Mouse (Mus musculus) naive thymus-derived CD4-positive, alpha-beta T cell, adult 2 months (primary cell): ENCODE measurements around the gene Ngdn.
"Not testable (repeated sequence)": the region's sequence is repeated elsewhere in the genome, so short reads cannot be mapped to it uniquely, and the experiment has no call there.

Experiments used
- DNase-seq: peaks from one replicate; pipeline ENCODE4 v3.0.0-alpha.2; 2011; ENCODE audit warnings: low read depth

Gene Ngdn

GRCm38 (mm10) chr14:55029034-55029698, 13.9 kb downstream of the Ngdn start:
- DNase-seq = peak; percentile 63

DNA sequence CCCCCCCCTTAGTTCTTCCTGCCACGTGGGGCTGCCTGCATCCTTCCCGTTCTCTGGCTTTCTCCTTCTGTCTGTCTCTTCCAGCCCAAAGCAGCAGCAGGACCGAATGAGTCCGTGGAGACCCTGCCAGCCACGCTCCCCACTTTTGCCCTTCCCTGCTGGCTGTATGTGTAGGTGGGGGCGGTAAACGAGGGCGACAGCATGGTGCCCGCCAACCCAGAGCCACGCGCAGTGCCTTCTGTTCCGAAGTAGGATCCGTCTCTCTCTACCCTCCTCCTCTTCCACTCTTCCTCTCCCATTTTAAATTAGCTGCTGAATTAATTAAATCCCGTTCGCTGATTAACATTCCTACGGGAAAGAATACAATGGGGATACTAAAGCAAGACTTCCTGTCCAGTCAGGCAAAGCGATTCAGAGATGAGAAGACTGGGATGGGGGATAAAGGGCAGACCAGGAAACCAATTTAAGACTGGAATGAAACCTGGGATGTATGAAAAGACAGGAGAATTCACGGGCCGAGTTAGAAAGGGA, 17.5 kb downstream of the Ngdn start:
- DNase-seq = no peak

DNA sequence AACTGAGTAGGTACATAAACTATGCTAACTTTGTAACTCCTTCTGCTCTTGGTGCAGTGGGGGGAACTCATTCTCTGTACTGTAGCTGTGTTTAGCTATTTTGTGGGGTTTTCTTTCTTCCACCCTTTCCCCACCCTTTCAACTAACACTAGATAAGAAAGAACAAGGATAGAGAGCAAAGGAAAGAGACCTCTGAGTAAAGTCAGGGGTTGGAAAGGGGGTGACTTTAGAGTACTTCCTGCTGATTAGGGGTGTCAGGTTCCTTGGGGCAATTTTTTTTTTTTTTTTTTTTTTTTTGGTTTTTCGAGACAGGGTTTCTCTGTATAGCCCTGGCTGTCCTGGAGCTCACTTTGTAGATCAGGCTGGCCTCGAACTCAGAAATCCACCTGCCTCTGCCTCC, 28.4 kb downstream of the Ngdn start:
- DNase-seq = not testable (repeated sequence)

DNA sequence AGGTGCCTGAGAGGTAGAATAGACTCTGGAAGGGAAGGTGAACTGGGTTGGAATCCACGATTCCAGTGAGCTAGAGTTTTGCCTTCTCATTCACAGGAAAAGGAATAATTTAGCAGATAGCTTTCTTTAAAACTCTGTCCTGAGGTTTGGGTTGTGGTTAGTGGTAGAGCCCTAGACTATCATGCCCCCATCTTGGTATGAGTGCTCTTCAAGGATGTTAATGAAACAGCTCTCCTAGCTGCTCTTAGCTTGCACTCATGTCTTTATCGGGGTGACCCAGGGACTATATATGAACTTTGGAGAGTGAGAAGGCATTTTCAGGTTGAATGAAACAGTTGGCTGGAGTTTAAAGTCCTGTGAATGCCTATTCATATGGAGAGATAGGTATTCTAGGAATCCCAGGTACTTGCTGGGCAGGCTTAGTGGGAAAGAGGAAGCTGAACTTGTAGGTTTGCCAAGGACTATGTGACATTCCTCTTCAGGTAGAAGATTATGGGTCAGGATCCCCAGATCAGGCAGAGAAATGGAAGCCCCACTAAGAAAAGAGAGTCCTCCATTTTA, 32.8 kb downstream of the Ngdn start:
- DNase-seq = no peak

- DNase-seq = no peak
Observed at GRCm38 (mm10) chr14:55052496-55052895, 37.2 kb downstream of the Ngdn start.

DNA sequence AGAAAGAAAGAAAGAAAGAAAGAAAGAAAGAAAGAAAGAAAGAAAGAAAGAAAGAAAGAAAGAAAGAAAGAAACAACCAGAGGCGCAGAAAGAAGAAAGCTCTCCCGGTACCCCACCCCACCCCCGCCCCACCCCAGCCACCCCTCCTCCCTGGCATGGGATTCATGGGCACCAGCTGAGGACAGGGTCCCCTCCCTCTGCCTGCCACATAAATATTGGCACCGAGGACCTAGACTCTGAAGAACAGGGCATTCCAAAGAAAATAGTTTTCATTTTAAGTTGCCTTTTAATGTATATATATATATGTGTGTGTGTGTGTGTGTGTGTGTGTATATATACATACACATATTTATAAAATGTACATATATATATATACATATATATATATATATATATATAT, 37.8 kb downstream of the Ngdn start:
- DNase-seq = no peak

GRCm38 (mm10) chr14:55053708-55054190, 38.5 kb downstream of the Ngdn start:
- no peak for DNase-seq

DNA sequence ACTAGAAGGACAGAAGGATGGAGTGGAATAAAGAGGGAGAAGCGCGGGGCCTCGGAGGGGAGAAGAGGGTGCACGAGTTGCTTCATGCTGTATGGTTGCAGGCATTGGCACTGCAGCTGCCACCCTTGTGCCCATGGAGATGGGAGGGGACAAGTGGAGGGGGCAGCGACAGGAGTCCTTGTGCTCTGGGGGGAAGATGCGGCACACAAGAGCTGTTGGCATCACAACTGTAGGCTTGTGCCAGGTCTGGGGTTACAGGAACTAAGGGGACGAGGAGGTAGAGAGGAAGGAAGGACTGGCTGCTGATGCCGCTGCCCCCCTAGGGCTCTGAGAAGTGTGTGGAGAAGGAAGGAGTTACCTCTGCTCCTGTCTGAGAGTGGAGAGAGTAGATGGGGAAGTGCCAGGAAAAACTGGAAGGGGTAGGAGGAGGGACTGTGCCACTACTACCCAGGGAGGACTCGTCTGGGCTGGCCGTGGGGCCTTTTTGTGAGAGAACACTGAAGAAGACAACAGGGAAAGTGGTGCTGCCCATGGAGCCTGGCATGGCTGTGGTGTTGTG, 39.0 kb downstream of the Ngdn start:
- no peak for DNase-seq

DNA sequence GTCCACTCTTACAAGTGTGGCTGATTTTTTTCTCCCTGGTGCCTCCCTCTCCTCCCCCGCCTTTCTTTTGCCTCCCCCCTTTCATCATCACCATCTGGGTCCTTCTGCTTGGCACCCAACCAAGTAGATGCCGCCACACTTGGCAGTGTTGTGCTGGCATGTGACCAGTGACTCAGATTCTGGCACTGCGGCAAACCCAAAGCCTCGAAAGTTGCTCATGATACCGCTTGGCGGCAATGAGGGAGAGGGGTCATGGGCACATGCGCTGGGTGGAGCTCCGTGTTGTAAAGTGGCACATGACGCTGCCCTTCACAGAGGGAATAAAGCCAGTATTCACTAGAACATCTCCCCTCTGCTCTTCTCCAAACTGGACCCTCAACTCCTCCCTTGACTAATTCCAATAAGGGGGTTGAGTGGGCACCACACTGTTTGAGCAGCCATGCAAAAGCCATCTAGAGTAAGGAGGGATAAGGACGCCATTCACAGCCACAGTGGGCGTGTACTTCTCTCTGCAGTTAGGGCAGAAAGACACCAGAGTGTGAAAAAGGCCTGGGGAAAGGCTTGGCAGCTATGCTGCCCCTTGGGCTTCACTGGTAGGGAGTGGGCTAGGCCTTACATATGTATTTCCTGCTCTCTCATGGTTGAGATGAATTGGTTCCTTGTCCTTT, 40.0 kb downstream of the Ngdn start:
- no peak for DNase-seq

GRCm38 (mm10) chr14:55059009-55059408, 43.8 kb downstream of the Ngdn start:
- DNase-seq = no peak

DNA sequence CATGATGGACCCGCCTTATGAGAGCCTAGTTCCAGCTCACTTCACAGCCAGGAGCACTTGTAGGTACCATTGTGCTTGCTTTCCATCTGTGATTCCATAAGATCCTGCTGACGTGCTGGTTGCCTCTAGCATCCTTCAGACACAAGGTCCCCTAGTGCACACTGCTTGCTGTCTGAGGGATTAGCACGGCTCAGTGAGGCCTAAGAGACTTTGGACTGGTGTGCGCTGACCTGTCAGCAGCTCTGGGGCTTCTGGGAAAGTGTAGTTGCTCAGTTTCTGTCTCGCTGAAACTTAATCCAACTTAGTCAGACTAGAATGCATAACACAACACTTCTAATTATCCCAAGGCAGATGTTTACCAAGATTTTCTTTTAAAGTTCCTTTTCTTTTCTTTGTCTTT, 44.7 kb downstream of the Ngdn start:
- no peak for DNase-seq

DNA sequence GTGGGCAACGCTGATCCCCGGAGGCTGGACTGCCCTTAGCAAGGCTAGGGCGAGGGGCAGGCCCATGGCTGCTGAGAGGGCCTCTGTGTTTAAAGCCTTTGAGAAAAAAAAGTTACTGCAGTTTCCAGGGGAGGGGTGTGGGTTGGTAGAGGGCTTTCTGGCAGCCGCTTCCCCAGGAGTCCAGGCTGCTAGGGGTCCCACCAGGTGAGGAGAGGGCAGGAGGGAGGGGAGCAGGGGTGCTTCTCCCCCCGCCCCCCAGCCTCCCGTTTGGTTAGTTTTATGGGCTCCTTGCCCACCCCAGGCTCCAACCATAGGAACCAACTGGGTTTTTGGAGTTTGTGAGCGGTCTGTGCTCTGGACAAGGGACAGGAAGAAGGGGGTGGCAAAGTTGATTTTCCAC, 46.6 kb downstream of the Ngdn start:
- no peak for DNase-seq

DNA sequence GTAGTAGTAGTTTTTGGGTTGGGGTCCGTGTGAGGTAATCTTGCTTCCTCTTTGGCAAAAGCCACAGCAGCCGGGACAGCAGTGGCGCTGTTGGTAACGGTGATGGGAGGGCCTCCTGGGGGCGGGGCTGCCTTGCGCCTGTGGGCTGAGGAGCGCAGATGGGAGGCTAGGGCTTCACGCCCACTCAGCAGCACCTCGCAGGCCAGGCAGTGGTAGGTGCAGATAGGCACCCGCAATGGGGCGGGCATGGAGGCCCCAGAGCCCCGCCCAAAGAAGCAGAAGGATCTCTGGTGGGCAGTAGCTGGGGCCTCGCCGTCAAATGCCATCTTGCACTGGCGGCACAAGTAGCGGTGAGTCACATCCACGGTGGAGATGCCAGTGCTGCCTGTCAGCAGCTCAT, 47.4 kb downstream of the Ngdn start:
- DNase-seq = peak; percentile 16

DNA sequence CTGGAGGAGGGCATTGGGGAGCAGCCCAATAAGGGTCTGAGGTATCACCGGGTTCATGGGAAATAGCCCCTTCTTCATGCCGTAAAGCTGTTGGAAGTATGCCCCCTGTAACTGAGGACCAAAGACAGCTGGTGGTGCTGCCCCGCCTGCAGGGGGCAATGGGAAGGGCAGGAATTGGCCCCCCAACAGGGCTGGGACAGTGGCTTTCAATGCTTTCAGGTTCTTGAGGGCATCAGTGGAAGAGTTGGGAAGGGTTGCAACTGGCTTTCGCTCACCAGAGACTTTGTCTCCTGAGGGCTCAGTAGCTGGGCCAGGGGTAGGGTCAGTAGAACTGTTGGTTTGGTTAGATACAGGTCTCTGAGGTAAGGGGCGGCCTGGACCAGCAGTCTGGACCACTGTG, 47.9 kb downstream of the Ngdn start:
- DNase-seq = no peak

DNA sequence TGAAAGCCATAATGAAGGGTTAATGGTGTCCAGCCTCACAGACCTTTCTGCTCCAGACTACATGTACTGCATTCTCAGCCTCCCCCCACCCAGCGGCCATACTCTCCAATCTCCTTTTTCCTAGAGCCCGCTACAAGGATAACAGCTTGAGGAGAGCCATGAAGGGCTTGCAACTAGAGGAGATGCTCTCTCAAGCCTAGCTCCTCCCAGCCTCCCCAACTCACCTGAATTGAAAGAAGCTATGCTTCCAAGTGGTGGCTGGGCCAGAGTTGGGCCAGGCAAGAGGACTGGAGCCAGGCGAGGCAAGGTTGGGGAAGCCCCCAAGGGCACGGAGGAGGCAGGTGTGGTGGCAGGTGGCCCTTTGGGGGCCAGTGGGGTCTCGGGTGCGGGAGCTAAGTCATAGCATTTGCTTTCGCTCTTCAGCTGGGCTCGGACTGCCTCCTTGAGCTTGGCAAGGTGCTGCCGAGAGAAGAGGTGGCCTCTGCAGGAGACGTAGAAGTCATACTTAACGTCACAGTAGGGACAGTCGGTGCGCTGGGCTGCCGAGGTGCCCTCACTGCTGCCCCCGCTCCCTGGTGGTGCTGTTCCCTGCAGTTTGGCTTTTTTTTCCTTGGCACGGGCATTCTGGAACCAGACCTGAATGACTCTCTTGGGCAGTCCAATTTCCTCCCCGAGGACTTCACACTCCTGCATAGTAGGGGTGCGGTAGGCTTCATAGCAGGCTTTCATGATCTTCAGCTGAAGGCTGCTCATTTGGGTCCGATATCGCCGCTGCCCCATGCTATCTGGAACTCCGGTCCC, 48.5 kb downstream of the Ngdn start:
- no peak for DNase-seq

DNA sequence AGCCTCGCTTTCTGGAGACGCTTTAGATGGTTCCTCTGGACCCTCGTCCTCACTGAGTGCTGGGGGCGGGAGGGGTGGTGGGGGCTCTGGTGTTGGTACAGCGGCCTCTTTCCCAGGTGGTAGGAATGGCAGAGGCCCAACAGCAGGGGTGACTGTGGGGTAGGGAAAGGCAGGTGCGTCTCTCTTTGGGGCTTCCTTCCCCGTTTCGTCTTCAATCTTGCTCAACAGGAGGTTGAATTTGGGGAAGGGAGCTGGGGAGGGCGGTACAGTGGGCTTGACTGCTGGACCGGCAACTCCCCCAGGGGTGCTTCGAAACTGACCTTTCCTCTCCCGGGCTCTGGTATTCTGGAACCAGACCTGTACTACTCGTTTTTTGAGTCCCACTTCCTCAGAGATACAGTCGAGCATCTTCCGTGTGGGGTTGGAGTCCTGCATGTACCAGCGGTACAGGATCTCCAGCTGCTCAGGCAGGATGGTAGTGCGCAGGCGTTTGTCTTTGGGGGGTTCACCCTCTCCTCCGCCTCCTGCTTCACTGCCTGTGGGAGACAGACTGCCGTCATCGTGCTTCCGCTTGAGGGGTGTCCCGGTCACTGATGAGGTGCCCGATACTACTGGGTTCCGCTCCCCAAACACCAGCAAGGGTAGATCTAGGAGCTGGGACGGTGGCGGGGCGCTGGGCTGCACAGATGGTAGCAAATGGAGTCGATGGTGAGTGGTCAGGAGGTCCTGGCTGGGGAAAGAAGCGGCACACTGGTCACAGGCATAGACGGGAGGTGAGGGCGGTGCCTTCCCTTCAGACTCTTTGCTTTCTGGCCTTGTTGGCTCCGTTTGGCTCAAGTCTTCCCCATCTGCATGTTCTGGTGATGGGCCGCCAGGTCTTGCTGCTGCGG, 49.5 kb downstream of the Ngdn start:
- DNase-seq = no peak

- DNase-seq = no peak
Observed at GRCm38 (mm10) chr14:55065391-55065790, 50.1 kb downstream of the Ngdn start.

GRCm38 (mm10) chr14:55066042-55066441, 50.8 kb downstream of the Ngdn start:
- DNase-seq = no peak

GRCm38 (mm10) chr14:55071756-55072155, 56.5 kb downstream of the Ngdn start:
- no peak for DNase-seq
